Mouse (Mus musculus): ENCODE measurements around the gene Plxna2.

The Plxna2 gene

DNA sequence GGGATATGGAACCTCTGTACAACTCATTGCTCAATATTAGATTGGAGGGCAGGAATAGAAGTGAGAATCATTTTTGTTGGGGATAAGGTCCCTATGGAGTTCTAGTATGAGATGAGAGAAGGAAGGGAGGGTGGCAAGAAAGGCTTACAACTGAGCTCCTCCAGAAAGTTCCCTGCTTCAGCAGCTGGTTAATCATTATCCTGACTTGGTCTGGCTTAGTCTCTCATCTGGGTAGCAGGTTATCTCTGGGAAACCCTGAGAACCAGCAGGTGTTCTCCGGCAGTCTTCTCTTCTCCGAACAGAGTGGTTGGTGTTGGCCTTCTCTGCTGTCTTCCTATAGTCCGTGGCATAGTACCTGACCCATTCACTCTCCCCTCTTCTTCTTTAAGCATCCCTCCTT, 5.6 kb downstream of the Plxna2 start:
- no peak for DNase-seq

DNA sequence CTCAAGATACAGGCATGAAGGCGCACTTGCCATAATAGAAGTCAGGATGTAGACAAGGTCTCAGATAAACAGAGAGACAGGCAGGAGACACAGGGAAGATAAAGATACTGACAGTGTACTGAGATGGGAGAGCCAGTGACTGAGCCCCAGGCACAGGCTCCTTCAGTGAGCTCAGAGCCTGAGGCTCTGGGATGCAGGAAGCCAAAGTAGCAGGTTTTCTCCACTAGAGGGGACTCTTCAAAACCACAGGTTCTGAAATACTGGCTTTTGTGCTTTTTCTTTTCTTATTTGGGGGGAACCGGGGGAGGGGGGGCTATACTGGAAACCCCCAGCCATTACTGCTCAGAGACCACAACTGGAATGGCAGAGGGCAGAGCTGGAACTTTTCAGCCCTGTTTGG, 6.4 kb downstream of the Plxna2 start:
- DNase-seq = no peak

DNA sequence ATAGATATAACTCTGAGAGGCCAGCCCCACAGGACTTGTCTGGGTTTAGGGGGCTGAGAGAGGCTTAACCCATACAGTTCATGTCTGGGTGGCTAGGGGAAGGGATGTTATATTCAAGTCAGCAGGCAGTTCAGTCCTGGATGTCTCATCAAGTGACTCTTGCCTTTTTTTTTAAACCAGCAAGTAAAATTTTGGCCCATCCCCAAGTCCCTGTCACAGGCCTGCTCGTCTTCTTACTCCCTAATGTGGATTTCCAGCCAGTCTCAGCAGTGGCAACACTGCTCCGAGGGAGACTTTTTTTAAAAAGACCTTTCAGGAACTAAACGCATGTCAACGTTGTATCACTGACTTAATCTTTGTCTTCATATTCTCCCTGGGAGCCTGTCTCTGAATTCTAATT, 7.0 kb downstream of the Plxna2 start:
- no peak for DNase-seq

DNA sequence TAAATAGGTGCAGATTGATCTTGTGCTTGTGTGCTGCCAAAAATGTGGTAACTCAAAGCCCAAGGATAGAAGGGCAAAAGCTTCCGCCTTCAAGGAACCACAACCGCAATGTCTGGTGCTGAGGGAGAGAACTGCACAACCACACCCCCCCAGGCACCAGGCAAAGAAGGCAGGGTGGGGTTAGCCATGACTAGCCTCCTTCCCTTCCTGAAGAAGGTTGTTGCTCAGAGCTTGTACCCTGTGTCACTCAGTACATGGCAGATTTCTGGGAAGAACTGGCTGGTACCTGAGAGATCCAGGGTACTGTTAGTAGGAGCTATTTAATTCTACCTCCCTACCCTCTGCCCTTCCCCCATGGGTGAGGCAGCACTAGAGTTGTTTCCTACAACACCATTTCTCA, 8.1 kb downstream of the Plxna2 start:
- no peak for DNase-seq

DNA sequence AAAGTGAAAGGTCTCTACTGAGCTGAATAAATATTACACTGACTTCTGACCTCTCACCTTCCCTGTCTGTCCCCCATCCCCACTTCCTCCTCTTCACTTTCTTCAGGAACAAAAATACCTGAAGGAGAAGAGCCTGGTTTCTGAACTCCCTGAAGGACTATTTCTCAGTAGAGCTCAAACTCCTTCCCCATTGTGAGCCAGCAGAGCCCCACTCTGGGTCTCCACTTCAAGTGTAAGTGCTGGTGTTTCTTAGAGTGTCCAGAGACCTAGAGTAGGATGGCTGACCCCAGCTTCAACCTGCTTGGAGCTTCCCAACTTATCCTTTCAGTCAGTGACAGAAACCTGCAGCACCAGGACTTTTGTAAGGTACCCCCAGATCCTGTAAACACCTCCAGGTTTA, 9.3 kb downstream of the Plxna2 start:
- DNase-seq = no peak

DNA sequence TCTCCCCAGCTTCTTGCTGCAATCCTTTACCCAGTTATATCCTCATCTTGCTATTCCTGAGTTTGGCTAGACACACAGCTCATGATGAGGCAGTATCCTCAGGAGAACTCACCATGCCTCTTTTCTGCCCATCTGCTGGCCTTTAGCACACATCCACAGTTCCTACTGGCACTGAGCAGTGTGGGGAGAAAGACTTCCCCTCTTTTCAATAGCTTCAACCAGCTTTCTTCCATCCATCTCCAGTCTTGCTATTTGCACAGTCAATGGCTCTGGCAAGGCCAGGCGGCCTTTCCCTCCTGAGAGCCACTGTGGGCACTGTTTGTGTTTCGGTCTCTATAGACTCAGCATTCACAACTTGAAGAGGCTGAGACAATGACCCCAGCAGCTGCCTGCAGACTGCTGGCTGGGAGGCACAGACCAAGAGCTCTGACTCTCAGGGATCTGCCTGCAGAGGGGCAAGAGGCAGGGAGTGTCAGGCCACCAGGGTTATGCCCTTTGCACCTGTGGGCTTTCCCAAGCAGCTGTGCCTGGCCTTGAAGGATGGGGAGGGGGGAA, 11.2 kb downstream of the Plxna2 start:
- DNase-seq = no peak

DNA sequence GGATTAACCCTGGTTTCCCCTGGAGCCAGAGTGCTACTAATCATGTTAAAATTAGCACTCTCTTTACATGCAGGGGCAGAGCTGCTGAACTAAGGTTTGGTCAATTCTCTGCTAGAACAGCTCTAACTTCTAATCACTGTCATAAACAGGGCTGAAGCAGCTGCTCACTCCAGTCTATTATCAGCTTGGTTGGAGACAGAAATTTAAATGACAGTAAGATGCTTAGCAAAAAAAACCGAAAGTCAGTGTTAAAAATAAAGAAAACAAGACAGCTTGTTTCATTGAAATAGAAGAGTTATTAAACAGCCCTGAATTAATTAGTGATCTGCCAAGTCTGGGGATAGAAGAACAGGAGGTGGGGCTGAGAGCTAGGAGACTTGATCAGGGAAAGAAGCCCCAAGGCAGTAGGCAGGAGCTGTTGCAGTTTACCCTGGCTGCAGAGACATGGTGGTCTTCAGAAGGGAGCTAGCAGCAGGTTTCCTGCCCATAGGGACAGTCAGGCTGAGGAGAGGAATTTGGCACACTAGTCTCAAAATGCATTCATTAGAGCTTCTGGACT, 12.6 kb downstream of the Plxna2 start:
- DNase-seq = no peak

DNA sequence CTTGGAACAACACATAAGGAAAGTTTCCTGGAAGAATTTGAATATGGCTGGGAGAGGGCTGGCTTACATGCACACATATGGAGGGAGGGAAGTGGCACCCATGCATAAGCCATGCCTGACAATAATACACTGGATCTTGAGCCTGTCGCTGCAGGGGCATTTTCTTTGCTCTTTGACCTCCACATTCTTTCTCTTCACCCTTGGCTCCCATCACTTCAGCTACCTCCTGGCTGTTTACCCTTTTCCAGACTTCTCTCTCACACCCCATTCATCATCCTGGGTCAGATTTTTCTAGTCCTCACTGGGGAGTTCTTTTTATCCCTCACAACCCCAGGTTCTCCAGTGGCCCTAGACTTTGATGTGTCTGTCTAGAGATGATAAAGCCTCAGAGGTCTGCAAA, 13.6 kb downstream of the Plxna2 start:
- no peak for DNase-seq

DNA sequence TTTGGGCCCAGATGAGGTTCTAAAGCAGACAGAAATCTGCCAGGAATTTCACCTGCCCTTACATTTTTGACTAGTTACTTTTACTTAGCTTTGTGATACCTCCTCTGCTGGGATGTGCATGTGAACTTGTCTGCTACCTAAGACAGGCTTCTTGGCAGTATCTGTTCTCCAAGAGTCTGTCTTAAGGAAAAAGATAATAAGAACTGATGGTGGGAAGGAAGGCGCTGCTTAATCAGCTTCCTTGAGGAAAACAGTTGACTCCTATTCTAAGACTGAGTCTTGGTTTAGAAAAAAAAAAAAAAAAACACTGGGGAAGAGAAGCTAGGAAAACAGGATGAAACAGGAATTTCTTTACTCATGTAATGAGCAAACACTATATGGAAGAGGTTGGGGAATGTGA, 14.0 kb downstream of the Plxna2 start:
- DNase-seq = no peak

DNA sequence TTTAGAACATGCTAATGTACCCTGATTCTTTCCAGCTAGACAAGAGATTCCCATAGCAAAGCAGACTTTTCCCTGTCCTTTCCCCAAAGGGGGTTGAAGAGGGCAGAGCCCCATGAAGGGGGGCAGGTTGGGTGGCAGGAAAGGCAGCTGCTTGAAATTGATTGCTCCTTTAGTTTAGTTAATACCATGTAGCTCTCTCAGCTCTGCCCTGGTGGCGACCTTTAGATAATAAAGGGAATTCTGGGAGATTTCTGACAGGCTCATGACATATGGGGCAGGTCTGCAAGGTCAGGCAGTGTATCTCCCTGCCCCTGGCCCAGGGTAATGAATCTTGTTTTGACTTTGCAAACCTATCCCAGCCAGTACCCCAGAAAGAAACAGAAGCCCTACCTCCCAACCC, 17.4 kb downstream of the Plxna2 start:
- no peak for DNase-seq

DNA sequence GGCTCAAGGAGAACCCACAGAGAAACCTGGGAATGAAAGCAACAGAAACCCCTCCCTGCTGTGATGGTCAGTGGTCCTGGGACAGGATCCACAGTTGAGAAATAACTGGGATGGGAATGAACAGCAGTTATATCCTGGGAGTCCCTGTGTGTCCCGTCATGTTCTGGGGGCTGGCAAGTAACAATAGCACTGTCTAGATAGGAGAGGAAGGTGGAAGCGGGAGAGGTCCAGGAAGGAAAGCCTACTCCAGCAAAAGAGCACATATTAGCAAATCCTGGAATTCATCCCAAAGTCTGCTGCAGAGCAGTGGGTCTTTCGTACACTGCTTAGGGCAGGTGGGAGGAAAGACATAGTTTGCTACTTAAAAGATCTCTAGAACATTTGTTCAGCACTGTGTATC, 17.9 kb downstream of the Plxna2 start:
- DNase-seq = no peak

DNA sequence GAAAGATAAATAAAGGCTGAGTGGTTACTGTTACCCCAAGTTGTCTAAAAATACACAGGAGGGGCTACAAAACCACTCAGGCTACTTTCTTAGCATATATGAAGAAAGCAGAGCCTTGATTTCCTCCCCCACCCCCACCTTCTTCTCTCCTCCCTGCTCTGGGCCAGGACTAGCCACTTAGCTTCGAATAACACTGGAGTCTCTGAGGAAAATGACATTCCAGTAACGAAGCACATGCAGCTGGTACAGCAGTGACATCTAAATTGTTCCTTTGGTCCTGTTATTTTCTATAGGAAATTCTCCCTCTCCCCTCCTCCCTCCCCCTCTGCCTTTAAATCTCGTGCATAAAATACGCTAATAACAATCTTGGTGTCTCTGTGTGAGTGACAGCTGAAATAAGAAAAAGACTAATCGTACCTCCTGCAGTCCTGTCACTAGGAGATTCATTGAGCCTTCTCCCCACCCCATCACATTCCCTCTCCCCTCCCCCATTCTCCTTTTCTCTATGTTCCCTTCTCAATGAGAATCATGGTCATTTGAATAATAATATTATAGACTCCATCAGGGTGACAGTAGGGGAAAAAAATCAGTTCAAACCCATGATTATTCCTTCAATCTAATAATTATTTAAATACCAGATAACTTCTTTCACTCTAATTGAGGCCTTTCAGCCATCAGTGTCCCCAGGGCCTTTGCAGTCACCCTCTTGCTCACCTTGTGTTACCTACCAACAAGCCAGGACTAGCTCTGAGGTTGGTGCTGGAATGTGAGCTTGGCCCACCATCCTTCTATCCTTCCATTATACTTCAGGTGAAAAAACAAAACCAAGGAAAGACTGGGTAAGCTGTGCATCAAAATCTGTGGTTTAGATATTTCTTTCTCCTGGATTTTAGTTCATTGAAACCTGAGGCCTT, 19.6 kb downstream of the Plxna2 start:
- DNase-seq = no peak

DNA sequence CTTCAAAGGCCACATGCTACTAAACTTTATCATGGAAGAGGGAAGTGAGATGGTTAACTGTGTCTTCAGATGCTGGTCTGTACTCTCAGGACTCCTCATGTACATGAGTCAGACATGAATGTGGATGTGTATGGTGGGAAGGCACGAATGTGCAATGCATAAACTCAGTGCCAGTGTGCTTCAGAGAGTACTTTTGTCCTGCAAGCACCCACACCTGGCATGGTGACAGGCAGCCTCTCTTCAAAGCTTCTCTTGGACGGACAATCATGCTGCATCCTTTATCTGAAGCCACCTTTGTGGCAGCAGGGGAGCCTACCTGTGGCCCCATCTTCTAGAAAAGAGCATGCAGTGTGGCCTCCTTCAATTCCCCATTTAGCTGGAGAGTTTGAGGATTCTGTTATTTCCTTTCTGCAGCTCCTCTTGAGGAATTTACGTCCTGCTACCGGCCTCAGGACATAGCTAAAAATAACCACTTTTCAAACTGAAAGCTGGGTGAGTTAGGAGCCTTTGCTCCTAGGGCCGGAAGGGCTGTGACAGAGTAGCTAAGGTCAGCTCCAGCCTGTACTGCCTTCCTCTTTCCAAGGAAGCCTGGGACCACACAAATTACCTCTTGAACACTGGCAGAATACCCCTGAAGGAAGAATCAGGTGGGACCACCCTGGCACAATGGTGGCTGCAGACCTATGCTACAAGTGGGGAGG, 23.7 kb downstream of the Plxna2 start:
- DNase-seq = no peak

DNA sequence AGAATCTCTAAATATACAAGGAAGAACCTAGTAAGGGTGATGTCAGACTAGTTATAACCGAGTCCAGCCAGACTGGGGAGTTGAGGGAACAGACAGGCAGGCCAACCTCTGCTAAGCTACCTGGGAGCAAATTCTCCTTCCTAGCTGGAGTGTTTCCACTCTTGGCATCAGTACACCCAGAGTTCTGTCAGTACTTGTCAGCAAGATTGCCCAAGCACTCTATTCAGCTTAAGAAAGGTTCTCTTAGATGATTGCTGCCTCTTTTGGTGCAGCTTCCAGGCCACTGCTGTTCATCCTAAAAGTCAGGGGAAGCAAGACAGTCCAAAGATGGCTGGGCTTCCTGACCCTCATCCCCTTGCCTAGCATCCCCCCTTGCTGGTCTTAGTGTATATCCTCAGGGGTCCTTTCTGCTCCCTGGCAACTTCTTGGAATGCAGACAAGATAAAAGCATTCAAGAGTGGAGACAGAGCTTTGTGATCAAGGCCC, 24.3 kb downstream of the Plxna2 start:
- no peak for DNase-seq

DNA sequence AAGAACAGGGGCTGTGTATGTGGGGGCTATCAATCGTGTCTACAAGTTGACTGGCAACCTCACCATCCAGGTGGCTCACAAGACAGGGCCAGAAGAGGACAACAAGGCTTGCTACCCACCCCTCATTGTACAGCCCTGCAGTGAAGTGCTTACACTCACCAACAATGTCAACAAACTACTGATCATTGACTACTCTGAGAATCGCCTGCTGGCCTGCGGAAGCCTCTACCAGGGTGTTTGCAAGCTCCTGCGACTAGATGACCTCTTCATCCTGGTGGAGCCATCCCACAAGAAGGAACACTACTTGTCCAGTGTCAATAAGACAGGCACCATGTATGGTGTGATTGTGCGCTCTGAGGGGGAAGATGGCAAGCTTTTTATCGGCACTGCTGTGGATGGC, 25.9 kb downstream of the Plxna2 start:
- no peak for DNase-seq

DNA sequence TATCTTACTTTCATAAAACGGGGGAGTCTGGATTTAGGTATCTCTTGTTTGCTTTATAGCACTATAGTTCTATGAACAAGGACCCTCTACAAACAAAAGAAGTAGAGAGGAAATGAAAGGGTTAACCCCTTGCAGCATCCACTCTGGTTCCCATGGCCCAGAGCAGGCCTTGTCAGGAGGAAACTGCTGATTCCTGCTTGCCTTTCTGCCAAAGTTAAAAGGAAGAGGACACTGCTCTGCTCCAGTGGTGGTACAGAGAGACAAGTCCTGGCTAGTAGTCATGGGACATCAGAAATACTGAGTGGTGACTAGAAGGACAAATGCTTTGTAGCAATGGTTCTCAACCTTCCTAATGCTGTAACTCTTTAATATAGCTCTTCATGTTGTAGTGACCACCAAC, 27.9 kb downstream of the Plxna2 start:
- no peak for DNase-seq

DNA sequence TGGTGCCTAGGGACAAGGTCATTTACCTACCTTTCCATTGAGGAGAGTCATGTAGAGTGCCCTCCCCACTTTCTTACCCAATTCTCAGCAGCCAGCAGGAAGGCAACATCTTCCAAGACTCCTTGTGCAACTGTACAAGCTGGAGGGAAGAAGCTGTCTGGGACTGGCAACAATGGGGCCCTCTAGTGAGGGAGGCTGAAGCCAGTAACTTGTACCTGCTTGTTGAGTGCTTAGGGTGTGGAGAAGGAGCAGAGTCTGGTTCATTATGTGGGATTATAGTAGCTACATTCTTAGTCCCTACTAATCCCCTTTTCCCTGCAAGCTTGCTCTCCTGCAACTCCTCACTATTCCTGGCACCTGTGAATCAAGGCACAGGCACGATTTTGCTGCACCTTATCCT, 32.1 kb downstream of the Plxna2 start:
- no peak for DNase-seq

DNA sequence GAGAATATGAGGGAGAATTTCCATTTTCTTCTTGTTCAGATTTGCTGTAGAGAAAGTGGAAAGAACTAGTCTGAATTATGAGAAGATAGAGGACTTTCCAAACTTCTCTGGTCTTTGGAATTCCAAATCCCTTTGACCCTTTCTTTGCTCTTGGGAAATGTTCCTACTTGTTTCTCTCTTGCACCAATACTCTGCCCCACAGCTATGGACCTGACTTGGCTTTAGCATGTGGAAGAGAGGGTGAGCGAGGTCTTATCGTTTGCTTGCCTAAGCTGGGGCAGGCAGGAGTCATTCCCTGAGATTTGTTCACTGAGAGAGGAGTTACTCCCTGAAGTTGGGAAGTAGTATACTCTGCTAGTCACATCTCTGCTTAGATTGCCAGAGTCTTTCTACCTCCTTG, 32.5 kb downstream of the Plxna2 start:
- no peak for DNase-seq

DNA sequence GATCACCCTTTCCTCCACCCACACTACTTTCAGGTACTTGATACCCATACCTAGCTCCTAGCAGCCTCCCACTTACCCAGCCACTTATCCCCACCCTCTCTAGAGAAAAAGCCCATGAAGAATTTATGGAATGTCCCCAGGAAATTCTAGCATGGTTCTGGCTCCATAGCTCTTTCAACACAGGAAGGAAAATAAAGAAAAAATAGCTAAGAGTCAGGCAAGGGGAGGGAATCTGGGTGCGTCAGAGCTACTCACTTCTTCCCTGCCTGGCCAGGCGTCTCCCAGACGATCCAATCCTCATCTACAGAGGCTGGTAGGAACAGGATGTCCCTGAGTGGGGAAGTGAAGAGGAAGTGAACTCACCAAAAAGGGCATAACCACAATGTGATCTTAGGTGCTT, 34.0 kb downstream of the Plxna2 start:
- DNase-seq = peak; percentile 65

DNA sequence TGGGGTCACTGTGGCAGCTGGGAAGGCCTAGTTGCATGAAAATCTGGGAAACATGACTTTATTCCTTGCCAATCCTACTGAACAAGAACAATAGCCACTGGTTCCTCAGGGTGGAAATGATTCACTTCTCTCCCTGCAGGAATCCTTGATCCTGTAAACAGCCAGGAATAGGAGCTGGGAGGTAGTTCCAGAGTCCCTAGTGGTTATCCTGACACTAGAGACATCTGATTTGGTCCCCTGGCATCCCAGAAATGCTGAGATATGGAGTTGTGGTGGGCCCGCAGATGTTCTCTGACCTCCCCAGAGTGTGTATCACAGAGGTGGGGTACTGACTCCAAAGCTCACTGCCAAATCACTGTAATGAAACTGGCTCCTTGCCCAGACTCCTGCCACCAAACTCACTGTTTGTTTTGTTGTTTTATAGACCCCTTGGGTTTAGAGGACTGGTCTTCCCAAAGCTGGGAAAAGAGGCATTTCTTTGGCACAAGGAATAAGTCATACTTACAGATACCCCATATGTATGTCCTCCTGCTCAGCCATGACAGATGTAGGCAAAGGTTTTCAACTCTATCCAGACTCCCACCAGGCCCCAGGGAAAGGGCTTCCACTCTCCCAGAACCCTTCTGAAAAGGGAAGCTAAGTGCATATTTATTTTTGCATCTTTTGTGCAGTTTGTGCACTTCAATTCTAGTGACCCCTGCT, 40.6 kb downstream of the Plxna2 start:
- no peak for DNase-seq

DNA sequence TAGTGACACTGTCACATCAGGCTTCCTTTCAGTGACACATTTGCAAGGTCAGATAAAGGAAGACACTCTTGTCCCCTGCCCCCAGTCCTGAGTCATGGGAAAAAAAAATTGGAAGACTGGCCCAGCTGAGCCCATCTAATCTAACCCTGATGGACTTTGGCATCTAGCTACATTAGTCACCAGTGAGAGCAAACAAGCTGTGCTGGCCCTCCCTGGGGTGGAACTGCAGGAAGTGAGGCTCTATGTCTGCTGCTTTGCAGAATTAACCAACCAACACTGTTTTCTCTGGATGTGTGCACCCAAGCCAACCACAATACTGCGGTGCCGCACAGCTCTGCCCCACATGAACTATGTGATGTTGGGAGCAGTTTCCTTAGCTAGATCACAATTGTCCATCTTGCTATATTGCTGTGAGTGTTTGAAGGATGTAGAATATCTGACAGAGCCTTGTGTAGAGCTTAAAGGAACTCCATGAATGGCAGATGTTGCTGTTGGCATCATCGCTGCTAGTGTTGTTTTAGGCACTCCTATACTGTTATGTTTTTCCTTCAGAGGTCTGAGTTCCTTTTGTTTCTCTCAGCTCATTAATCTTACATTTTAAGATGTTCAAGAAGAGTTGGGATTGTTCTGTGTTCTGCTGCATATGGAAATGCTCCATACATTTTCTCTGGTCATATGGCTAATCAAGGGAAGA, 42.6 kb downstream of the Plxna2 start:
- DNase-seq = peak; percentile 17

DNA sequence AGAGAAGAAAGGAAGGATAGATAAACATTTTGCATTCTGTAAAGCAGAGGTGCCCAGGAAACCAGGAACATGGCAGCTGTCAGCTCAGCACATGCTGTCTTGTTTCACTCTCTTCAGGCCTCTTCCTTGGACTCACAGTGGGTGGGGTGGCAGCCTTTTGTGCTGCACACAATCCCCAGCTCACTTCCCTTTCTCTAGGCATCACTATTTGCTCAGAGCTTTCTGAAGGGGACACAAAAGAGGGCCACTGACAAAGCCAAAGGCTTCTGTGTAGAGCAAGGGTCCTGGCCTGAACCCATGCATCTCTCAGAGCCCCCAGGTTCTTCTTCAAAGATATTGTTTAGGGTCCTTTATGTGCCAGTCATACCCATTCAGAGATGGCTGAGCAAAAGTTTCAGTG, 45.0 kb downstream of the Plxna2 start:
- no peak for DNase-seq

All from lung, postnatal 14 days (tissue).